Mouse (Mus musculus): ENCODE data around the gene Txnrd1.

GRCm38 (mm10) chr10:82918675-82919074 is 84.9 kb downstream of the Txnrd1 start:
- TF ChIP-seq EP300 (IDR thresholded peaks at IDR 0.05; ENCODE audit: low read depth) (no peak), CTCF (IDR thresholded peaks at IDR 0.05; ENCODE audit: low read depth) (no peak)

Data from liver, embryonic 14.5 days (tissue).